Mouse (Mus musculus) stomach, embryonic 16.5 days (tissue): ENCODE measurements around the gene Cptp. TPM values are rescaled to one million over a fixed set of nuclear protein-coding genes. Genes with fewer than 3 reads are reported as not detected.

ENCODE experiments used
- ATAC-seq: fragments of 200-750 bp; cut with Nextera tagmentation; 2 replicates; pipeline ENCODE4 v1.8.0; 2017; ENCODE audit warnings: moderate number of reproducible peaks, moderate TSS enrichment; ENCODE audit not compliant: insufficient read depth, low FRiP score
- H3K27ac ChIP-seq: fragments of 300-500 bp; sonication (generic); 2 replicates; pipeline ENCODE4 v1.5.1; 2014; ENCODE audit warnings: low read length
- H3K27me3 ChIP-seq: fragments of 300-500 bp; sonication (generic); 2 replicates; pipeline ENCODE4 v1.6.1; 2014; ENCODE audit warnings: low read length, control low read depth, mixed read lengths; ENCODE audit not compliant: control insufficient read depth, insufficient read depth
- H3K36me3 ChIP-seq: fragments of 300-500 bp; sonication (generic); 2 replicates; pipeline ENCODE4 v1.6.1; 2014; ENCODE audit warnings: low read length; ENCODE audit not compliant: control insufficient read depth, insufficient read depth
- H3K4me1 ChIP-seq: fragments of 300-500 bp; sonication (generic); 2 replicates; pipeline ENCODE4 v1.6.1; 2014; ENCODE audit warnings: low read length, control low read depth, mixed read lengths; ENCODE audit not compliant: control insufficient read depth, insufficient read depth
- H3K4me2 ChIP-seq: fragments of 300-500 bp; sonication (generic); 2 replicates; pipeline ENCODE4 v1.6.1; 2014; ENCODE audit warnings: low read depth, low read length, mixed read lengths
- H3K4me3 ChIP-seq: fragments of 300-500 bp; sonication (generic); replicated peaks from 2 replicates; pipeline ENCODE4 v1.5.1; 2014; ENCODE audit warnings: mild to moderate bottlenecking, low read length
- H3K9ac ChIP-seq: fragments of 300-500 bp; sonication (generic); 2 replicates; pipeline ENCODE4 v1.6.1; 2014; ENCODE audit warnings: low read length
- H3K9me3 ChIP-seq: fragments of 300-500 bp; sonication (generic); replicated peaks from 2 replicates; pipeline ENCODE4 v1.6.1; 2016; ENCODE audit warnings: low read length, control low read depth; ENCODE audit not compliant: control insufficient read depth
- WGBS: fragments of 180-500 bp; shearing (Covaris S2); extraction: QIAGEN DNeasy Blood & Tissue Kit; methylation state at CpG from one replicate; pipeline ENCODE4 v1.1.7; 2014; 5-methylcytosine and 5-hydroxymethylcytosine counted together
- polyA plus RNA-seq: library from polyadenylated mRNA; unstranded; fragments of >200 nt; fragmentation: Nextera tagmentation; extraction: Ambion mirVana; gene quantifications from 2 replicates; pipeline ENCODE4 v1.2.1, GENCODE M21; 2015

The Cptp gene
- polyA plus RNA-seq, 1 experiment from 2014 or later, result 19.4 TPM

DNA sequence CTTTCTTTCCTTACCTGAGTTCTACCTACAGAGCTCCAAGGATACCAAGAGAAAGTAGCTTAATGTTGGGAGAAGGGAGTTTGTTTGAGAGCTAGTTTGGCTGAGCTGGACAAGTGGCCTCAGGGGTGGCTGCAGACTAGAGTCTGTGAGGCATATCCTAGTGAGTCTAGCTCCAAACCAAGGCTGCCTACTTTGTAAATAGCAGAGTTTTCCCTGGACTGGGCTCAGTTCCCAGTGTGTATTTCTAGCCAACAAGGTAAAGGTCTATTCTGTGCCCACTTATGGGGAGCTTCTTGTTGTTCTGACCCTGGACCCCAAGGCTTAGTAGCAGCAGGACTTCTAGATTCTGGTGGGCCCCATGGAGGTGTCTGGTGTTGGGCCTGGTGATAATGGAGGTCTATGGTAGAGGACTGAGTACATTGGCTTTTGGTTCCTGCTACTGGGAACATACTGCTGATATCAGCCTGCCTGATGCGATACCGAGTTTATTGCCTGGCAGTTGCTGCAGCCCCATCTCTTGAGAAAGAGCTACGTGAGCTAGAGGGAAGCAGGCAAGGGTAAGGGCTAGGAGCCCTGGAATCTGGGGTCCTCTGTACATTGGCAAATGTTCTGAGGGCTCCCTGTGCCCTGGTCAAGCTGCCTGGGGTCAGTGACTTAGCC, 19.3 kb downstream of the Cptp start:
- Histone ChIP-seq H3K27ac (no peak overlapping the region), H3K27me3 (no peaks in the 10 kb centered on the region), H3K9me3 (no peaks in the 10 kb centered on the region), H3K9ac (no peak overlapping the region), H3K4me3 (no peak overlapping the region), H3K36me3 (peaks cover 7% of the 10 kb centered on the region; the same call in 1 of the 2 replicates), H3K4me1 (peaks cover 24% of the 10 kb centered on the region), H3K4me2 (no peak overlapping the region)
- ATAC-seq, result no peak
- 79% methylated on average over 3 of the region's 3 CpGs for WGBS

DNA sequence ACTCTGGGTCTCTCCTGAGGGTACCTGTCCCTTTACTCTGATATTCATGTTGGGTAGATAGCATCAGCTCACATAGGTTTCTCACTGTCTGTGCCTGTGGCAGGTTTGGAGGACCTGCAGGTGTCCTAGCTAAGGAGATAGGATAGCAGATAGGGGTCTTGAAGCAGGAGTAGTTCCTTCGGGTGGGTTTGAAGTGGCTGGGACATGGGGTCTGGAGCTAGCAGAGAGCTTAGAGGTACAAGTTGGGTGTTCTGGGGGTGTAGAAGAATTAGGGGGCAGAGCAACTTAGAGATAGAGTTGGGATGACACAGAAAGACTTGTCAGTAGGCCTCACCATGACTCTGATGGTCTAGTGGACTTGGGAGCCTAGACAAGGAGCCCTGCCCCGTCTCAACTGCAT, 19.8 kb downstream of the Cptp start:
- Histone ChIP-seq H3K9ac (no peak overlapping the region), H3K9me3 (no peaks in the 10 kb centered on the region), H3K27me3 (no peaks in the 10 kb centered on the region), H3K4me3 (no peak overlapping the region), H3K4me1 (peaks cover 24% of the 10 kb centered on the region), H3K4me2 (no peak overlapping the region), H3K36me3 (peaks cover 4% of the 10 kb centered on the region; the same call in 1 of the 2 replicates), H3K27ac (no peak overlapping the region)
- ATAC-seq, result no peak
- WGBS, result 94% methylated on average over 2 of the region's 2 CpGs

- Histone ChIP-seq H3K27me3 (no peaks in the 10 kb centered on the region), H3K9me3 (no peaks in the 10 kb centered on the region), H3K4me1 (peaks cover 24% of the 10 kb centered on the region), H3K9ac (peak overlapping the region; percentile 93), H3K4me3 (peak overlapping the region; percentile 72), H3K36me3 (peaks cover 3% of the 10 kb centered on the region), H3K4me2 (peak overlapping the region; percentile 90), H3K27ac (no peak overlapping the region)
- 57% methylated on average over 7 of the region's 7 CpGs for WGBS
- ATAC-seq, result no peak
Observed at GRCm38 (mm10) chr4:155848434-155849095, 20.7 kb downstream of the Cptp start.

- Histone ChIP-seq H3K4me1 (peaks cover 24% of the 10 kb centered on the region), H3K27ac (peak overlapping the region; percentile 59), H3K9ac (peak overlapping the region; percentile 93), H3K36me3 (no peaks in the 10 kb centered on the region; the same call in 1 of the 2 replicates), H3K4me2 (peak overlapping the region; percentile 90), H3K27me3 (no peaks in the 10 kb centered on the region), H3K9me3 (no peaks in the 10 kb centered on the region), H3K4me3 (peak overlapping the region; percentile 72)
- WGBS, result 2% methylated on average over 68 of the region's 69 CpGs
- ATAC-seq, result peak; percentile 21
Observed at GRCm38 (mm10) chr4:155847591-155848352, 21.5 kb downstream of the Cptp start.

- peak; percentile 93 for ATAC-seq
- 2% methylated on average over 64 of the region's 65 CpGs for WGBS
- Histone ChIP-seq H3K4me2 (peak within 1 kb of the TSS; percentile 90), H3K9me3 (no peaks in the 10 kb centered on the region), H3K4me1 (peaks cover 24% of the 10 kb centered on the region), H3K27ac (peak within 1 kb of the TSS; percentile 59), H3K9ac (peak within 1 kb of the TSS; percentile 93), H3K36me3 (no peaks in the 10 kb centered on the region; the same call in 1 of the 2 replicates), H3K4me3 (peak within 1 kb of the TSS; percentile 72), H3K27me3 (no peaks in the 10 kb centered on the region)
Observed at GRCm38 (mm10) chr4:155846871-155847578, 22.2 kb downstream of the Cptp start, which contains the start of gene Dvl1. Gene Dvl1, plus strand, starts transcription at chr4:155847402.

DNA sequence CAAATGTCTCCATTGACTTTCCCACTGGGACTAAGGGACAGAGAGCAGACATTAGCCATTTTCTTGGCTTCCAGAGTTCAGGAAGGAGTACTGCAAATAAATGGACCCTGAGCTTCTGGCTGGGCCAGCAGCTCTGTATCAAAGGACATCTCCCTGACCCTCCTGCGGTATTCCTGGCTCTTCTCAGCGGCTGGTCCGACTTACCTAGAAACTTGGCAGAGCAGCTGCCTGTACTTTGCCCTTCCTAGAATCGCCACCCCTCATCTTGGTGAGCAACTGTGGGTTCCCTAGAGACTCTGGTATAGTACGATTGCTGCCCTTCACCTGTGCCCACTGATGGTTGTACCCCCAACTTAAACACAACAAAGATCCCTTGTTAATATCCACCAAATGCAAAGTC, 26.0 kb downstream of the Cptp start:
- H3K27ac ChIP-seq, result no peak overlapping the region
- H3K4me1 ChIP-seq, result peaks cover 32% of the 10 kb centered on the region
- no peaks in the 10 kb centered on the region for H3K27me3 ChIP-seq
- ATAC-seq, result no peak
- no peaks in the 10 kb centered on the region for H3K9me3 ChIP-seq
- 95% methylated on average over 5 of the region's 5 CpGs for WGBS
- no peak overlapping the region for H3K9ac ChIP-seq
- no peak overlapping the region for H3K4me3 ChIP-seq
- H3K4me2 ChIP-seq, result no peak overlapping the region
- no peaks in the 10 kb centered on the region; the same call in none of the 2 replicates for H3K36me3 ChIP-seq

DNA sequence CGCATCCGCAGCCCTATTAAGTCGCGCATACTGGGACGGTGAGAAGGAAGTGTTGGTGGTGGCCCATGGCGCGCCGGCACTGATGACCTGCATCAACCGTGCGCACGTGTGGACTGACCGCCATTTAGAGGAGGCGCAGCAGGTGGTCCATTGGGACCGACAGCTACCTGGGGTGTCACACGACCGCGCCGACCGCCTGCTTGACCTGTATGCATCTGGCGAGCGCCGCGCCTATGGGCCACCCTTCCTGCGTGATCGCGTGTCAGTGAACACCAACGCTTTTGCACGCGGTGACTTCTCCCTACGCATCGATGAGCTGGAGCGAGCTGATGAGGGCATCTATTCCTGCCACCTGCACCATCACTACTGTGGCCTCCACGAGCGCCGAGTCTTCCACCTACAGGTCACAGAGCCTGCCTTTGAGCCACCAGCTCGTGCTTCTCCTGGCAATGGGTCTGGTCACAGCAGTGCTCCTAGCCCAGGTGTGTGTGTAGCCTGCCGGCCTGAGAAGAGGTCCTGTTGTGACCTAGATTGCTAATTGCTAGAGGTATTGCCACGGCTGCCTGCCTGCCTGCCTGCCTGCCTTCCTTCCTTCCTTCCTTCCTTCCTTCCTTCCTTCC, 27.5 kb downstream of the Cptp start:
- WGBS, result 44% methylated on average over 38 of the region's 38 CpGs
- peak overlapping the region; percentile 69 for H3K4me3 ChIP-seq
- no peaks in the 10 kb centered on the region; the same call in none of the 2 replicates for H3K36me3 ChIP-seq
- no peaks in the 10 kb centered on the region for H3K9me3 ChIP-seq
- H3K4me2 ChIP-seq, result peak overlapping the region; percentile 93
- H3K9ac ChIP-seq, result peak overlapping the region; percentile 80
- H3K27ac ChIP-seq, result no peak overlapping the region
- H3K27me3 ChIP-seq, result no peaks in the 10 kb centered on the region
- no peak for ATAC-seq
- peaks cover 37% of the 10 kb centered on the region for H3K4me1 ChIP-seq

GRCm38 (mm10) chr4:155841003-155841454, 28.2 kb downstream of the Cptp start:
- peak; percentile 44 for ATAC-seq
- H3K36me3 ChIP-seq, result no peaks in the 10 kb centered on the region; the same call in none of the 2 replicates
- no peaks in the 10 kb centered on the region for H3K9me3 ChIP-seq
- H3K4me1 ChIP-seq, result peaks cover 33% of the 10 kb centered on the region
- under 1% methylated on average over 32 of the region's 32 CpGs for WGBS
- H3K27me3 ChIP-seq, result no peaks in the 10 kb centered on the region
- peak overlapping the region; percentile 69 for H3K4me3 ChIP-seq
- peak overlapping the region; percentile 80 for H3K9ac ChIP-seq
- H3K27ac ChIP-seq, result peak overlapping the region; percentile 97
- H3K4me2 ChIP-seq, result peak overlapping the region; percentile 93
